Mouse (Mus musculus) central nervous system, embryonic 11.5 days (tissue): Measurements from ENCODE around the gene Htr5a. TPM values are rescaled to one million over a fixed set of nuclear protein-coding genes. Genes with fewer than 3 reads are reported as not detected.

Experiments
- polyA plus RNA-seq: library from polyadenylated mRNA; depleted of rRNA; stranded (reverse); fragments of >200 nt; gene quantifications from 2 replicates; pipeline ENCODE4 v1.2.3, GENCODE M21; 2012; rRNA removed

The Htr5a gene
- 0.05 and 0.09 TPM in 2 replicates for polyA plus RNA-seq

DNA sequence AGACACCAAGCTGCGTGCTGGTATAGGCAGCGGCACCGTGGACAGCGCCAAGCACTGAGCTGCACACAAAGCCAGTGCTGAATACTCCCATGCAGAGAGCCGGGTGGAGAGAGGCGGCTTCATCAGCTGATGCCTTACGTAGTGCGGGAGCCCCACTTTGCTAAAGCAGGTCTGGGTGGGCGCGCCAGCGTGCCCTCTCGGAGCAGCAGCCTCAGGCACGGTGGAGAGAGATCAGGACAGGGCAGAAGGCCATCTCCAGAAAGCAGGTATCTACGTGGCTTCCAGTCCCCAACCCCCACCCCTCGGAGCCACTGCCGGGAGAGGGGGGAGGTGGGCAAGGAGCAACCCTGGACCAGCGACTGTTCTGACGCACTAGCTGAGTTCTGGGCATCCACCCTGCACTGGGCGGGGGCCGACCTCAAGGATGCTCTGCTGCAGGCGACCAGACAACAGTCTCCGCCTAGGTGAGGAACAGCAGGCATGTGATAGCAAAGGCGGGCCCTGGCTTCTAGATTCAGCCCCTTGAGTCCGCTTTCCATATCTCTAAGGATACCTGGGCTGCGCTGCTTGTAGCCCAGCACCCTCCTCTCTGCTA is at the start of gene Htr5a:
TSS of gene Htr5a (plus strand) at position 449 of the 595 bp plus-strand sequence.

Other genes with a start within 250 kb of the Htr5a start
- 61.4 and 66.9 TPM in 2 replicates for gene Paxip1, start 50.5 kb upstream of the Htr5a start, polyA plus RNA-seq
- gene Insig1, start 229.2 kb downstream of the Htr5a start, polyA plus RNA-seq: 67.7 and 85.1 TPM in 2 replicates